Mouse (Mus musculus) midbrain, postnatal 0 days (tissue): ENCODE data around the gene Tmcc2. TPM values are rescaled to one million over a fixed set of nuclear protein-coding genes. Genes with fewer than 3 reads are reported as not detected.
A peak's percentile ranks its signal among the peaks of the same experiment; 100 is the strongest.

Experiments used
- ATAC-seq: fragments of 200-750 bp; cut with Nextera tagmentation; 2 replicates; pipeline ENCODE4 v1.8.0; 2017; ENCODE audit warnings: moderate number of reproducible peaks, mild to moderate bottlenecking, moderate TSS enrichment, moderate library complexity; ENCODE audit not compliant: low FRiP score
- DNase-seq: peaks from one replicate; pipeline ENCODE4 v3.0.0-alpha.2; 2015; ENCODE audit warnings: low spot score
- H3K27ac ChIP-seq: fragments of 300-500 bp; sonication (generic); 2 replicates; pipeline ENCODE4 v1.5.1; 2014; ENCODE audit warnings: low read depth, mild to moderate bottlenecking, low read length, mixed read lengths
- H3K27me3 ChIP-seq: fragments of 300-500 bp; sonication (generic); 2 replicates; pipeline ENCODE4 v1.6.1; 2014; ENCODE audit warnings: low read length, control low read depth, mixed read lengths; ENCODE audit not compliant: insufficient read depth
- H3K36me3 ChIP-seq: fragments of 300-500 bp; sonication (generic); 2 replicates; pipeline ENCODE4 v1.6.1; 2014; ENCODE audit warnings: low read length, control low read depth, mixed read lengths; ENCODE audit not compliant: insufficient read depth
- H3K4me1 ChIP-seq: fragments of 300-500 bp; sonication (generic); 2 replicates; pipeline ENCODE4 v1.6.1; 2014; ENCODE audit warnings: mild to moderate bottlenecking, control low read depth, antibody characterized with exemption, low read length, mixed read lengths; ENCODE audit not compliant: insufficient read depth
- H3K4me2 ChIP-seq: fragments of 300-500 bp; sonication (generic); 2 replicates; pipeline ENCODE4 v1.6.1; 2014; ENCODE audit warnings: low read depth, mild to moderate bottlenecking, low read length, mixed read lengths; ENCODE audit not compliant: poor library complexity, severe bottlenecking
- H3K4me3 ChIP-seq: fragments of 300-500 bp; sonication (generic); 2 replicates; pipeline ENCODE4 v1.5.1; 2014; ENCODE audit warnings: low read depth, mild to moderate bottlenecking, low read length, moderate library complexity
- H3K9ac ChIP-seq: fragments of 300-500 bp; sonication (generic); replicated peaks from 2 replicates; pipeline ENCODE4 v1.6.1; 2014; ENCODE audit warnings: mild to moderate bottlenecking, low read length, moderate library complexity, mixed read lengths; ENCODE audit not compliant: poor library complexity, severe bottlenecking
- H3K9me3 ChIP-seq: fragments of 300-500 bp; sonication (generic); 2 replicates; pipeline ENCODE4 v1.6.1; 2016; ENCODE audit warnings: low read length, control low read depth
- CTCF ChIP-seq: IDR thresholded peaks from 2 replicates; pipeline ENCODE4 v1.5.1; 2016; ENCODE audit warnings: antibody characterized with exemption, mild to moderate bottlenecking
- WGBS: fragments of 180-500 bp; shearing (Covaris S2); extraction: QIAGEN DNeasy Blood & Tissue Kit; methylation state at CpG from one replicate; pipeline ENCODE4 v1.1.7; 2014; 5-methylcytosine and 5-hydroxymethylcytosine counted together
- polyA plus RNA-seq: library from polyadenylated mRNA; unstranded; fragments of >200 nt; fragmentation: Nextera tagmentation; extraction: Ambion mirVana; gene quantifications from 2 replicates; pipeline ENCODE4 v1.2.1, GENCODE M21; 2015
- total RNA-seq: library from RNA; depleted of rRNA; stranded (reverse); fragments of >200 nt; gene quantifications from 2 replicates; pipeline ENCODE4 v1.2.3, GENCODE M21; 2014

The Tmcc2 gene
- total and polyA plus RNA-seq, 2 experiments from 2014 or later, result 36.3 to 152 TPM

- H3K36me3 ChIP-seq, result no peaks in the 10 kb centered on the region
- WGBS, result 21% methylated on average over 7 of the region's 7 CpGs
- no peaks in the 10 kb centered on the region for H3K27me3 ChIP-seq
- peaks cover 33% of the 10 kb centered on the region for H3K4me1 ChIP-seq
- H3K9ac ChIP-seq, result peak overlapping the region; percentile 50
- H3K4me3 ChIP-seq, result no peak overlapping the region
- peak; percentile 17 for DNase-seq
- no peaks in the 10 kb centered on the region for H3K9me3 ChIP-seq
- no peak for ATAC-seq
- H3K27ac ChIP-seq, result peak overlapping the region; percentile 82
- no peak for TF ChIP-seq CTCF
- H3K4me2 ChIP-seq, result no peak overlapping the region; the same call in 1 of the 2 replicates
Measured at GRCm38 (mm10) chr1:132321821-132322580, 69.1 kb downstream of the Tmcc2 start.

GRCm38 (mm10) chr1:132319242-132319641, 71.8 kb downstream of the Tmcc2 start:
- Histone ChIP-seq H3K4me3 (no peak overlapping the region), H3K27ac (peak overlapping the region; percentile 47; the same call in 1 of the 2 replicates), H3K9me3 (no peaks in the 10 kb centered on the region), H3K9ac (no peak overlapping the region), H3K36me3 (no peaks in the 10 kb centered on the region), H3K27me3 (no peaks in the 10 kb centered on the region), H3K4me1 (peaks cover 34% of the 10 kb centered on the region), H3K4me2 (peak overlapping the region; percentile 27)
- DNase-seq (peak; percentile 81), ATAC-seq (no peak)
- WGBS, result 17% methylated on average over 5 of the region's 5 CpGs
- TF ChIP-seq CTCF, result no peak

GRCm38 (mm10) chr1:132317894-132318863, 72.9 kb downstream of the Tmcc2 start:
- Histone ChIP-seq H3K9ac (peak overlapping the region; percentile 39; the same call in 1 of the 2 replicates), H3K27ac (no peak overlapping the region), H3K4me1 (peaks cover 34% of the 10 kb centered on the region), H3K36me3 (no peaks in the 10 kb centered on the region), H3K4me3 (no peak overlapping the region), H3K4me2 (peak overlapping the region; percentile 74), H3K27me3 (no peaks in the 10 kb centered on the region), H3K9me3 (no peaks in the 10 kb centered on the region)
- DNase-seq (no peak), ATAC-seq (no peak)
- no peak for TF ChIP-seq CTCF
- WGBS, result 14% methylated on average over 8 of the region's 8 CpGs

- no peak for TF ChIP-seq CTCF
- Histone ChIP-seq H3K9ac (no peak overlapping the region), H3K27me3 (no peaks in the 10 kb centered on the region), H3K36me3 (no peaks in the 10 kb centered on the region), H3K4me3 (peak overlapping the region; percentile 49; the same call in 1 of the 2 replicates), H3K4me2 (peak overlapping the region; percentile 74), H3K9me3 (no peaks in the 10 kb centered on the region), H3K27ac (no peak overlapping the region; the same call in 1 of the 2 replicates), H3K4me1 (peaks cover 26% of the 10 kb centered on the region)
- WGBS, result 18% methylated on average over 4 of the region's 4 CpGs
- ATAC-seq (no peak), DNase-seq (peak; percentile 35)
Measured at GRCm38 (mm10) chr1:132317413-132317812, 73.7 kb downstream of the Tmcc2 start.

GRCm38 (mm10) chr1:132316625-132316994, 74.5 kb downstream of the Tmcc2 start:
- Histone ChIP-seq H3K27ac (peak overlapping the region; percentile 65), H3K9me3 (no peaks in the 10 kb centered on the region), H3K9ac (peak overlapping the region; percentile 50), H3K4me1 (peaks cover 24% of the 10 kb centered on the region), H3K4me2 (peak overlapping the region; percentile 74), H3K4me3 (peak overlapping the region; percentile 49), H3K27me3 (no peaks in the 10 kb centered on the region), H3K36me3 (no peaks in the 10 kb centered on the region)
- 12% methylated on average over 7 of the region's 7 CpGs for WGBS
- no peak for ATAC-seq
- no peak for DNase-seq
- no peak for TF ChIP-seq CTCF
